In genomic region chr4:46585811-46586190, GRCm38 (mm10) we compare ENCODE assay signal across 18 mouse cellular contexts. TPM values are rescaled to one million over a fixed set of nuclear protein-coding genes. Genes with fewer than 3 reads are reported as not detected.
A peak's percentile ranks its signal among the peaks of the same experiment; 100 is the strongest.
DNase-seq lines count a peak whose midpoint lies in the region; ATAC-seq and TF ChIP-seq lines count a peak whose summit lies in the region.
"Had no signal": no experiment of that assay in that cellular context is flagged by ENCODE, and none has a peak within 500 bp of the region (broad histone marks: within the 10 kb centered on the region; RNA-seq: fewer than 3 reads in every experiment).

No protein-coding gene starts in this region.

- no peaks in the 10 kb centered on the region for H3K9me3 ChIP-seq in heart, embryonic 10.5 days

- TF ChIP-seq CTCF in bone marrow, adult 2 months (IDR thresholded peaks at IDR 0.05; ENCODE audit: control insufficient read depth, insufficient read depth, low read length), result no peak

- ATAC-seq in megakaryocyte, adult 5-6 weeks (ENCODE audit: poor library complexity, severe bottlenecking), result peak; percentile 28
- ATAC-seq: forebrain, postnatal 0 days; liver, embryonic 12.5 days; midbrain, embryonic 16.5 days; Patski had no signal

- peak overlapping the region; percentile 19; the same call in 1 of the 2 replicates for H3K27ac ChIP-seq in heart, embryonic 10.5 days
- peak overlapping the region; percentile 28 for H3K27ac ChIP-seq in bone marrow, adult 2 months (ENCODE audit: control insufficient read depth, insufficient read depth, low read depth, low read length, poor library complexity)
- H3K27ac ChIP-seq: liver, embryonic 12.5 days had no signal

- intact Hi-C loops in heart, postnatal 10 days (cut with DNase I), result loop anchor here (1.0 kb wide), 1 partner anchor 12 kb away; no protein-coding TSS in a partner anchor

- peaks cover 40% of the 10 kb centered on the region for H3K4me1 ChIP-seq in heart, embryonic 10.5 days
- peaks cover 14% of the 10 kb centered on the region for H3K4me1 ChIP-seq in bone marrow, adult 2 months (ENCODE audit: control insufficient read depth, insufficient read depth, low read length)
- H3K4me1 ChIP-seq: neural tube, embryonic 13.5 days had no signal

- DNase-seq in heart, embryonic 10.5 days (ENCODE audit: low spot score), result no peak
- DNase-seq in heart, postnatal 10 days, result no peak
- DNase-seq in cerebellum, postnatal 10 days, result peak; percentile 38 to 40
- DNase-seq in left cerebral cortex, adult 18-20 months (ENCODE audit: low spot score in 2 of 2), result no peak
- no peak for DNase-seq in liver
- DNase-seq: adrenal gland, adult 2 months; forebrain, postnatal 0 days; kidney, adult 18-20 months; lung, postnatal 14 days; right cerebral cortex, adult 18-20 months; thymus, postnatal 14 days had no signal

- no peak overlapping the region for H3K4me3 ChIP-seq in heart, embryonic 10.5 days
- H3K4me3 ChIP-seq in bone marrow, adult 2 months (replicated peaks; ENCODE audit: control insufficient read depth, low read depth, low read length), result no peak overlapping the region
- H3K4me3 ChIP-seq: erythroblast, embryonic 14.5 days; liver, embryonic 12.5 days; neural tube, embryonic 13.5 days had no signal

- WGBS in heart, embryonic 10.5 days, result 56% methylated on average over 8 of the region's 8 CpGs
- 23% methylated on average over 8 of the region's 8 CpGs for WGBS in bone marrow, adult 2 months

- no peak for TF ChIP-seq POLR2A in bone marrow, adult 2 months (IDR thresholded peaks at IDR 0.05; ENCODE audit: borderline replicate concordance, control insufficient read depth, low read depth, low read length)

- H3K36me3 ChIP-seq in heart, embryonic 10.5 days, result no peaks in the 10 kb centered on the region
- H3K36me3 ChIP-seq: liver, embryonic 12.5 days; neural tube, embryonic 13.5 days had no signal

- no peaks in the 10 kb centered on the region for H3K27me3 ChIP-seq in heart, embryonic 10.5 days (ENCODE audit: insufficient read depth, poor library complexity, severe bottlenecking)
- H3K27me3 ChIP-seq: neural tube, embryonic 13.5 days; Patski had no signal

RNA-seq across cellular contexts. Expression of gene Coro2a, which starts 16.2 kb away (rescaled TPM):
- polyA plus RNA-seq in heart, embryonic 10.5 days (2016; fragmentation: Nextera tagmentation; extraction: Ambion mirVana), result 0.89 and 1.4 TPM in 2 replicates
- under 1 TPM; 0.27 to 0.43 TPM for total RNA-seq in heart, postnatal 10 days (2021)
- polyA plus RNA-seq in bone marrow, adult 2 months (2011; ENCODE audit: insufficient read depth, insufficient read length, low replicate concordance, missing spikeins), result 6.0 and 8.1 TPM in 2 replicates
- total RNA-seq in megakaryocyte, adult 5-6 weeks (2015), result 54.8 and 55.6 TPM in 2 replicates
- 31.4 and 31.9 TPM in 2 replicates for total RNA-seq in megakaryocyte, adult 5-6 weeks (2017)
- 10 to 100 TPM; 23.5 to 26.2 TPM for total RNA-seq in left cerebral cortex, adult 18-20 months (2021)

RNA-seq across cellular contexts. Expression of gene Trim14, which starts 49.9 kb away (rescaled TPM):
- polyA plus RNA-seq in heart, embryonic 10.5 days (2016; fragmentation: Nextera tagmentation; extraction: Ambion mirVana), result 0.86 and 2.4 TPM in 2 replicates
- total RNA-seq in heart, postnatal 10 days (2021), result under 1 TPM; 0.79 to 0.84 TPM
- polyA plus RNA-seq in bone marrow, adult 2 months (2011; ENCODE audit: insufficient read depth, insufficient read length, low replicate concordance, missing spikeins), result 4.7 and 4.8 TPM in 2 replicates
- 9.7 and 13.3 TPM in 2 replicates for total RNA-seq in megakaryocyte, adult 5-6 weeks (2015)
- total RNA-seq in megakaryocyte, adult 5-6 weeks (2017), result 26.8 and 42.5 TPM in 2 replicates
- total RNA-seq in left cerebral cortex, adult 18-20 months (2021), result 1 to 10 TPM in 1 of 2 experiments, under 1 TPM in 1; 0.74 to 1.3 TPM

Comparison
In these comparisons a context has a peak if more than half of its experiments do, and no peak if none do; other contexts are left out.
1. DNase-seq: peak in cerebellum, postnatal 10 days (2 of 2); none in heart, embryonic 10.5 days (single experiment), heart, postnatal 10 days (0 of 2), left cerebral cortex, adult 18-20 months (0 of 2) and liver (single experiment).
2. RNA of gene Coro2a, which starts 16.2 kb away (total RNA-seq): 31.4 to 55.6 TPM in megakaryocyte, adult 5-6 weeks and 23.5 to 26.2 TPM in left cerebral cortex, adult 18-20 months; 0.27 to 0.43 TPM in heart, postnatal 10 days; every median in the first group is over 10 times any median in the second.
3. RNA of gene Trim14, which starts 49.9 kb away (total RNA-seq): 9.7 to 42.5 TPM in megakaryocyte, adult 5-6 weeks; 0.74 to 1.3 TPM in left cerebral cortex, adult 18-20 months and 0.79 to 0.84 TPM in heart, postnatal 10 days; every median in the first group is over 4 times any median in the second.